Mouse (Mus musculus) large intestine, adult 2 months (tissue): ENCODE results near the gene Avpr1b. TPM values are rescaled to one million over a fixed set of nuclear protein-coding genes. Genes with fewer than 3 reads are reported as not detected.

Experiments
- DNase-seq: peaks from one replicate; pipeline ENCODE4 v3.0.0-alpha.2; 2012; ENCODE audit warnings: low read depth, low spot score
- WGBS: fragments of 180-500 bp; shearing (Covaris S2); methylation state at CpG from one replicate; pipeline ENCODE4 v1.1.7; 2018; 5-methylcytosine and 5-hydroxymethylcytosine counted together
- polyA plus RNA-seq: library from polyadenylated mRNA; depleted of rRNA; stranded (reverse); fragments of >200 nt; gene quantifications from 2 replicates; pipeline ENCODE4 v1.2.3, GENCODE M21; 2012; rRNA removed

Gene Avpr1b
- polyA plus RNA-seq, 1 experiment, result 0.07 TPM

DNA sequence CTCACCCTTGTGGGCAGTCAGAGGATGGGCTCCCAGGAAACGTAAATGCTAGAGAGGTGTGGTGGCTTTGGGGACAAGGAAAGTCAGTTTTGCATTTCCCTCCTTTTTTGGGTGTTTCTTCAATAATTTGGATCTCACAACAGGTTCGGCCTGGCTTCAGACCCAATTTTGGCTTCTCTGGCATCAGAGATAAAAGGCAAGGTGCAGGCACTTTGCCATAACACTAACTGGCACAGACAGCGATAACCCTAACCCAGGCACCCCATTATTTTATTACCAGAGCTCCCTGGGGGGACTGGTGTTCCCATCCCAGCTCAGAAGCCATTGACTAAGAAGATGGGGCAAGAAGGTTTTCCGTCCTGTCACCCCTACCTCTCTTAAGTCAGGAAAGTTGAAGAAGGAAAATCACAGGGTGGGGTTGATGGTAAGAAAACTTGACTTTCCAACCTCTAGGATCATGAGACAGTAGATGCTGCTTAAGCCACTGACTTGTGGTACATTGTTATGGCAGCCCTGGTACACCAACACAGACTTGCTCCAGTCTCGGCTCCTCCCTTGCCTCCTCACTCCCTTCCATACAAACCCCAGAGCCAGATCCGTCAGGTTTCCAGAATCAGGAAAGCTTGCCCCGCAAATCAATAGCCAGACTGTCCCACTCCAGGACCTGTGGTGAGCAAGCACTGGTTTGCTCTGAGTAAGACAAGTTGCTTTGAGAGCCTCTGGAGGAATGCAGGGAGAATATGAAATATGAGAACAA lies 61.9 kb downstream of the Avpr1b start:
- DNase-seq, result no peak
- WGBS, result 76% methylated on average over 7 of the region's 7 CpGs

Other genes with a start within 250 kb of the Avpr1b start
- 6.0 and 7.6 TPM in 2 replicates for gene Srgap2, start 71.9 kb upstream of the Avpr1b start, polyA plus RNA-seq
- 0.60 and 0.69 TPM in 2 replicates for gene Fam72a, start 71.3 kb upstream of the Avpr1b start, polyA plus RNA-seq
- gene Ctse, start 39.1 kb downstream of the Avpr1b start, polyA plus RNA-seq, result 4.5 and 6.0 TPM in 2 replicates
- gene Rab7b, start 89.5 kb downstream of the Avpr1b start, polyA plus RNA-seq, result 2.2 and 3.2 TPM in 2 replicates
- gene Slc26a9, start 144.8 kb downstream of the Avpr1b start, polyA plus RNA-seq, result 0.04 TPM in 1 of 2 replicates, not detected in the other
- 25.8 and 41.6 TPM in 2 replicates for gene Pm20d1, start 198.1 kb downstream of the Avpr1b start, polyA plus RNA-seq
- 13.9 and 15.3 TPM in 2 replicates for gene Slc41a1, start 228.3 kb downstream of the Avpr1b start, polyA plus RNA-seq